Mouse (Mus musculus) heart, embryonic 11.5 days (tissue): ENCODE data around the gene Mpp5. TPM values are rescaled to one million over a fixed set of nuclear protein-coding genes. Genes with fewer than 3 reads are reported as not detected.

Source experiments
- ATAC-seq: fragments of 200-750 bp; cut with Nextera tagmentation; replicated peaks from 2 replicates; pipeline ENCODE4 v1.8.0; 2017; ENCODE audit warnings: moderate library complexity; ENCODE audit not compliant: insufficient number of reproducible peaks, low FRiP score, low TSS enrichment
- H3K27ac ChIP-seq: fragments of 300-500 bp; sonication (generic); 2 replicates; pipeline ENCODE4 v1.5.1; 2014; ENCODE audit warnings: mild to moderate bottlenecking, low read depth, low read length
- H3K27me3 ChIP-seq: fragments of 300-500 bp; sonication (generic); 2 replicates; pipeline ENCODE4 v1.6.1; 2014; ENCODE audit warnings: mild to moderate bottlenecking, low read length, mixed read lengths; ENCODE audit not compliant: control insufficient read depth, insufficient read depth
- H3K36me3 ChIP-seq: fragments of 300-500 bp; sonication (generic); 2 replicates; pipeline ENCODE4 v1.6.1; 2014; ENCODE audit warnings: mild to moderate bottlenecking, low read length, moderate library complexity, mixed read lengths; ENCODE audit not compliant: control insufficient read depth, insufficient read depth
- H3K4me1 ChIP-seq: fragments of 300-500 bp; sonication (generic); 2 replicates; pipeline ENCODE4 v1.6.1; 2014; ENCODE audit warnings: low read length; ENCODE audit not compliant: control insufficient read depth, insufficient read depth
- H3K4me2 ChIP-seq: fragments of 300-500 bp; sonication (generic); 2 replicates; pipeline ENCODE4 v1.6.1; 2014; ENCODE audit warnings: mild to moderate bottlenecking, moderate library complexity
- H3K4me3 ChIP-seq: fragments of 300-500 bp; sonication (generic); 2 replicates; pipeline ENCODE4 v1.5.1; 2014; ENCODE audit warnings: low read depth, low read length
- H3K9ac ChIP-seq: fragments of 300-500 bp; sonication (generic); 2 replicates; pipeline ENCODE4 v1.6.1; 2014; ENCODE audit warnings: mild to moderate bottlenecking, low read depth, low read length, moderate library complexity
- H3K9me3 ChIP-seq: fragments of 300-500 bp; sonication (generic); replicated peaks from 2 replicates; pipeline ENCODE4 v1.6.1; 2016; ENCODE audit warnings: low read length; ENCODE audit not compliant: control insufficient read depth
- WGBS: fragments of 180-500 bp; shearing (Covaris S2); extraction: QIAGEN DNeasy Blood & Tissue Kit; methylation state at CpG from one replicate; pipeline ENCODE4 v1.1.7; 2014; ENCODE audit not compliant: insufficient replicate concordance; 5-methylcytosine and 5-hydroxymethylcytosine counted together
- polyA plus RNA-seq: library from polyadenylated mRNA; unstranded; fragments of >200 nt; fragmentation: Nextera tagmentation; extraction: Ambion mirVana; gene quantifications from 2 replicates; pipeline ENCODE4 v1.2.1, GENCODE M21; 2014

Gene Mpp5
- polyA plus RNA-seq, 1 experiment from 2014 or later = 24.3 TPM

DNA sequence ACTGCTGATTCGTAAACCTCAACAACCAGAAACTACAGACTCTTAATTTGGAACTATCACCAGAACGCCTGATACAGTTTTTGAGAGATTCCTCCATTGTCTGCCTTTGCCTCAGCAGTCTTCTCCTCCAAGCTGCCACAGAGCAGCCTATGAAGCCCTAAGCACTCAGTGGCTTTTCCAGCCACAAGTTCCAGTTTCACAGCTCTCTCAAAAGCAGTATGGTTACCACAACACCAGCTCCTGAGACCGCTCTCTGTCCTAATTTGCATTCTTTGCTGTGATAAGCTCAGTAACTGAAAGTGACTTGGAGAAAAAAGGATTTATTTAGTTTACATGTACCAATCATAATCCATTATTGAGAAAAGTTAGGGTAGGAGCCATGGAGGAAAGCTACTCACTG lies 51.3 kb downstream of the Mpp5 start:
- Histone ChIP-seq H3K4me2 (no peak overlapping the region), H3K27ac (no peak overlapping the region), H3K9me3 (no peaks in the 10 kb centered on the region), H3K36me3 (peaks cover 3% of the 10 kb centered on the region; the same call in 1 of the 2 replicates), H3K4me1 (no peaks in the 10 kb centered on the region), H3K9ac (no peak overlapping the region), H3K27me3 (no peaks in the 10 kb centered on the region), H3K4me3 (no peak overlapping the region)
- WGBS = 84% methylated on average over 3 of the region's 3 CpGs
- no peak for ATAC-seq

DNA sequence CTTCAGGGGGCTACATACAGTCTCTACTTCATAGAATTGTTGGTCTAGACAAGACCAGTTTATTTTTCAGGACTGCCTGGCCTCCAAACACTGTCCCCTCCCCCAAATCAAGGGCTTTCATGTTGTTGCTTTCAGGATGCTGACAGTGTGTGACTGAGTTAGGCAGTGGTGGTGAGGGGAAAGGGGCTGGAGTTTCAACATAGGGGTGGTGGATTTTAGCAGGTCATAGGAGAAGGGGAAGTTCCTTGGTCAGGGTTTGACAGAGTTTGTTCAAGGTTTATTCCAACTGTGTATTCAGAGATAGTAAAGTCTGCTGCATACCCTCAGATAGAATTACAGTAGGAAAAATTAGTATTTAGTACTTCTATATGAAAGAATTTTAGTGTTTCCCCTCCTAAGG lies 53.1 kb downstream of the Mpp5 start:
- Histone ChIP-seq H3K9ac (no peak overlapping the region), H3K36me3 (peaks cover 3% of the 10 kb centered on the region; the same call in 1 of the 2 replicates), H3K4me2 (no peak overlapping the region), H3K4me1 (no peaks in the 10 kb centered on the region), H3K4me3 (no peak overlapping the region), H3K27ac (no peak overlapping the region), H3K9me3 (no peaks in the 10 kb centered on the region), H3K27me3 (no peaks in the 10 kb centered on the region)
- no peak for ATAC-seq

DNA sequence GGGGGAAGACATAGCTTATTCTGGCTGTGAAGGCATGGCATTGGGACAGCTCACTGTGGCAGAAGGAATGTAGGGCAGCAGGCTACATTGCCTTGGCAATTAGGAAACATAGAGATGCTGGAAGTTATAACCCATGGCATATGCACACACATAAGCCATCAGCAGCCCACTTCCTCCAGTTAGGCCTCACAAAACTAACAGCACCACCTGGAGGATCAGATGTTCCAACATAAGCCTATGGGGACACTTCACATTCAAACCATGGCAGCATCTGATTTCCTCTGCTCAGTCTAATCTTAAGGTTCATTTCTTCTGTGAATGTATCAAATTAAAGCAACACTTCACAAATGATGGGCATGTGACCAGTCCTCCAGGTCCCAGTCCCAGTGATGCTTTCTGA lies 65.7 kb downstream of the Mpp5 start:
- Histone ChIP-seq H3K4me1 (no peaks in the 10 kb centered on the region), H3K27ac (no peak overlapping the region), H3K9me3 (no peaks in the 10 kb centered on the region), H3K4me2 (no peak overlapping the region), H3K27me3 (no peaks in the 10 kb centered on the region), H3K9ac (no peak overlapping the region), H3K36me3 (0 out of 2 replicates have a peak, but pooled peaks cover 3% of the 10 kb centered on the region), H3K4me3 (no peak overlapping the region)
- no peak for ATAC-seq

DNA sequence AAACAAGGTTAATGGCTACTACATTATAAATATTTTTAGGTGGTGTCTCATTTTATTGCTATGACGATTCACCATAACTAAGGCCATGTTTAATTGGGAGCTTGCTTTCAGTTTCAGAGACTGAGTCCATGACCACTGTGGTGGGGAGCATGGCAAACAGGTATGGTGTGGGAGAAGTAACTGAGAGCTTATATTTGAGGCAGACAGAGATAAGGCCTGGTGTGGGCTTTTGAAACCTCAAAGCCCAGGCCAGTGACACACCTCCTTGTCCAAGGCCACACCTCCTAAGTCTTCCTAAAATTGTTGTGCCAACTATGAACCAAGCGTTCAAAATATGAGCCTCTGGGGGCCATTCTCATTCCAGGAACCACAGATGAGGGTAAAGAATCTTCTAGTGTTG lies 85.8 kb downstream of the Mpp5 start:
- no peak for ATAC-seq
- Histone ChIP-seq H3K4me3 (no peak overlapping the region), H3K9ac (no peak overlapping the region), H3K27me3 (no peaks in the 10 kb centered on the region), H3K9me3 (no peaks in the 10 kb centered on the region), H3K36me3 (peaks cover 15% of the 10 kb centered on the region), H3K4me2 (no peak overlapping the region), H3K27ac (no peak overlapping the region), H3K4me1 (no peaks in the 10 kb centered on the region)
- 88% methylated on average over 2 of the region's 2 CpGs for WGBS

DNA sequence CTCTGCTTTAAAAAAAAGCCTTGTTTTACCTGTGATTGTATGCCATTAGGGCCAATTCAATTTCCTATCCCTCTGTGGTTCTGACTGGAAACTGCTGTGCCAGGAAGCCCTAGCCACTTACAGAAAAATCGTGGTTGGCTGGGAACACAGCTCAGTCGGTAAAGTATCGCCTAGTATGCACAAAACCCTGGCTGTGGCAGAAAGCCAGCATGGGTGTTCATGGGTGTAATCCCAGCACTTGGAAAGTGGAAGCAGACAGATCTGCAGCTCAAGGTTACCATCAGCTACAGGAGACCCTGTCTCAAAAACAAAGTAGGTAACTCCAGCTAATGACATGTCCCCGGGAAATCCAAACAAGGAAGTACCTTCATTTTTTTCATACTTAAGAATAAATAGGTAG lies 91.2 kb downstream of the Mpp5 start:
- Histone ChIP-seq H3K27ac (no peak overlapping the region), H3K4me2 (no peak overlapping the region), H3K36me3 (peaks cover 16% of the 10 kb centered on the region), H3K4me1 (no peaks in the 10 kb centered on the region), H3K4me3 (no peak overlapping the region), H3K27me3 (no peaks in the 10 kb centered on the region), H3K9ac (no peak overlapping the region), H3K9me3 (no peaks in the 10 kb centered on the region)
- ATAC-seq = no peak
- 87% methylated on average over 4 of the region's 4 CpGs for WGBS

DNA sequence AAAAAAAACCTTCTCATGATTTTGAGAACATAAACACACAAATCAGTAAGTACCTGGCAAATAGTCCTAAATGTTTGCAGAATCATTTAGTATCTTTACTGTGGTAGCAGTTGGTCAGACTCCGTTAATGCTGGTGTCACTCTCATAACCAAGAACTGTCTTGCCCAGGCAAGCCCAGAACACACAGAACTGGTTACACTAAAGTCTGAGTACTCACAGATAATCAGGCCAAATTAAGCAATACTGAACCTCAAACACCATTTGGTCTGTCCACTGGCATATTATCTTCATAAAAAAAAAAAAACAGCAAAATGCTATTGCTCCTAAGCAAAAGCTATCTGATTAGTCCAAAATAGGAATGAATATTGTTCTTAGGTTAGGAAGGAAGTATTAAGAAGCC lies 93.7 kb downstream of the Mpp5 start:
- Histone ChIP-seq H3K9ac (no peak overlapping the region), H3K4me1 (no peaks in the 10 kb centered on the region), H3K4me3 (no peak overlapping the region), H3K4me2 (no peak overlapping the region), H3K27ac (no peak overlapping the region), H3K9me3 (no peaks in the 10 kb centered on the region), H3K27me3 (no peaks in the 10 kb centered on the region), H3K36me3 (peaks cover 11% of the 10 kb centered on the region)
- ATAC-seq = no peak
- 90% methylated on average over 1 of the region's 1 CpGs for WGBS

DNA sequence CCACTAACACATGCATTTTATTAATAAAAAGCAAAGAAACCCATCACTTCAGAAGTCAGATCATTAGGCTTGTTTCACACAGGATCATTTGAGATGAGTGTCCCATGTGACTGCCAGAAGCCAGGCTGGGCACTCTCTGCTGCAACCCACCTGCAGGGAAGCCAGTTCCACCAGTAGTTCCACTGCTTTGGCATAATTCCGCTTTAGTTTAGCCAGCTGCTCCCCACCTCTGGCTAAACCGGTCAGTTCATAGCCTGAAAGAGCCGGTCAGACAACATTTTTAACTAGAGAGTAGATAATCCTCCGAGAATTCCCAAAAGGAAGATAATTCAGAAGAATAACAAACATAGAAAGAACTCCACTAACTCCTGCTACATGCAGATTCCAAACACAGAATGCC lies 99.5 kb downstream of the Mpp5 start:
- no peak overlapping the region for H3K4me3 ChIP-seq
- H3K27me3 ChIP-seq = no peaks in the 10 kb centered on the region
- ATAC-seq = no peak
- H3K9ac ChIP-seq = no peak overlapping the region
- no peak overlapping the region for H3K27ac ChIP-seq
- no peaks in the 10 kb centered on the region for H3K4me1 ChIP-seq
- H3K4me2 ChIP-seq = no peak overlapping the region
- no peaks in the 10 kb centered on the region for H3K9me3 ChIP-seq
- H3K36me3 ChIP-seq = peaks cover 11% of the 10 kb centered on the region
- WGBS = 90% methylated on average over 4 of the region's 4 CpGs

DNA sequence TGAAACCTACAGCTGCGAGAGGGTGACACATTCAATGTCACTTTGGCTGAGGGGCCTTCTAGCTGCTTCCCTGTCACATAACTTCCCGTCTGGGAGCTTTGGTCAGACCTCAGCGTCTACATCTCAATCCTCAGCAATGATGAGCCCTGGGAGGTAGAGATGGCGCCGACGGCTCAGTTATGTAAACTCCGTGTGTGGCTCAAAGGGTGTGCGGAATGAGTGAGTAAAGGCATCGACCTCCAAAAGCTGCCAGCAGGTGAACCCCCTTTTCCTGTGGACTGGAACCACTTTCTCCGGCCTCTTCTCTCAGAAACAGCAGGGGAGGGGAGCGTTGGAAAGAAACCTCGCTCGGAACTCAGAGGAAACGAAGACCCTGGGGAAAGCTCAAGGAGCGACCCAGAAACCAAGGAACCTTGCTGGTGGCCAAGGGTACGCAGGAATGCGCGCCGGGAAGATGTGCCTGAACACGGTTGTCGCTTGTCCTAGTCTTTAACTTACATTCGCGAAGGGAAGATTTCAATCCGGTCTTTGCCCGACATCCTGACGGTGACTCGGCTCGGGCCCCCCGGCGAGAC lies 112.3 kb downstream of the Mpp5 start:
- ATAC-seq = no peak

DNA sequence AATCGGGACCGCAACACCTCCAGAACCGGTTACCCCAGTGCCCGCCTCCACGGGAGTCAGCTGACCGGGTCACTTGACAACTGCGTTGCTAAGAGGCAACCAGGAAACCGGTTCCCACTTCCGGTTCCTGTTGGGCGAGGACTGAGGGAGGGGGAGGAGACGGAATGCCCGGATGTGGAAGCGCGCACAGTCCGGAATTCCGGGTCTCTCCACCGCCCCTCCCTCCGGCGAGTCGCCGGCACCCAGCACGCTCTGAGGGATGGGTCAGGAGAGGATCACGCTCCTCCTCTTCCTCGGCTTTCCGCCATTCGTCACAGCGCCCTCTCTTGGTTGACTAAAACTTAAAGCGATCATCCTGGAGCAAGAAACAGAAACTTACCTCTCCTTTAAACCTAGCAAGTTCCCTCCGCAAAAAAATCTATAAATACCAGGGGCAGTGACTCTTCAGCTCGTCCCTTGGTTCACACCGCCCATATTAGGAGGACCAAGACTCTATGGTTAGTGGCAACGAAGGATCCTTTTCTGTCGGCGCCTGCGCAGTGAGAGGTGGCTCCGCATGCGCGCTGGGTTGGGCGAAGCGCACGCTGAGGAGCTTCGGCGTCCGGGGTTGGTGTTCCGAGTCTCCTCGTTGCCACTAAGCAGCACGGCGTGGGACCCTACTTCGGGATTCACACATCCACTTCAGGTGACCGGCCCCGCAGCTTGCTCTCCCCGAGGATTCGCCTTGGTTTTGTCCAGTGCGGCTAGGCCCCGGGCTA lies 113.0 kb downstream of the Mpp5 start, which contains the start of the genes Atp6v1d and Eif2s1:
Gene Atp6v1d (minus strand): TSS at position 143 of the 758 bp plus-strand sequence.
Gene Eif2s1 (plus strand): TSS at position 324 of the 758 bp plus-strand sequence.
- Histone ChIP-seq H3K4me3 (peak within 1 kb of the TSS; percentile 90), H3K4me2 (peak within 1 kb of the TSS; percentile 77), H3K4me1 (peaks cover 17% of the 10 kb centered on the region), H3K9ac (peak within 1 kb of the TSS; percentile 95), H3K27me3 (no peaks in the 10 kb centered on the region), H3K9me3 (no peaks in the 10 kb centered on the region), H3K36me3 (0 out of 2 replicates have a peak, but pooled peaks cover 2% of the 10 kb centered on the region), H3K27ac (peak within 1 kb of the TSS; percentile 91)
- under 1% methylated on average over 55 of the region's 55 CpGs for WGBS
- ATAC-seq = peak; percentile 100

More for the DNA sequence above, 112.3 kb downstream of the Mpp5 start:
- peaks cover 17% of the 10 kb centered on the region for H3K4me1 ChIP-seq
- H3K27ac ChIP-seq = peak overlapping the region; percentile 36; the same call in 1 of the 2 replicates
- H3K4me3 ChIP-seq = peak overlapping the region; percentile 90
- H3K9me3 ChIP-seq = no peaks in the 10 kb centered on the region
- peak overlapping the region; percentile 77 for H3K4me2 ChIP-seq
- no peaks in the 10 kb centered on the region for H3K27me3 ChIP-seq
- peak overlapping the region; percentile 70 for H3K9ac ChIP-seq
- H3K36me3 ChIP-seq = 0 out of 2 replicates have a peak, but pooled peaks cover 2% of the 10 kb centered on the region
- under 1% methylated on average over 30 of the region's 30 CpGs for WGBS
